Mouse (Mus musculus) B cell, adult 2 months (primary cell): ENCODE results near the gene Atf2.
"Not testable (repeated sequence)": the region's sequence is repeated elsewhere in the genome, so short reads cannot be mapped to it uniquely, and the experiment has no call there.

Experiments
- DNase-seq, 2 experiments: peaks; one replicate each; pipeline ENCODE4 v3.0.0; 2022

The Atf2 gene

DNA sequence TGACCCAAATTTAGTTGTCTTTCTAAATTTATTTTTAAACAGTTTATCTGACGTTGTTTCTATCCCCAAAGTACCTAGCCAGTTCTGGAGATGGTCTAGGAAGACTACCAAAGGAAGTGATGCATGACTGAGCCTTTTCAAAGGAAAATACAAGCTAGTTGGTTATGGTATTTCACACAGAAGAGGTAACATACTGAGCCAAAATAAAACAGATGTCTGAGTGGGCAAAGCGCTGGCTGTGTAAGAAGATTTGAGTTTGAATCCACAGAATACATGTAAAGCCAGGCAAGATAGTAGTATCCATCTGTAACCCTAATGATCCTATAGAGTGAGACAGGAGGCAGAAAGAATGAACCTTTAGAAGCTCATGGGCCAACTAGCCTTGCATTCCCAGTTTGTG, 14.5 kb downstream of the Atf2 start:
- DNase-seq, result no peak

DNA sequence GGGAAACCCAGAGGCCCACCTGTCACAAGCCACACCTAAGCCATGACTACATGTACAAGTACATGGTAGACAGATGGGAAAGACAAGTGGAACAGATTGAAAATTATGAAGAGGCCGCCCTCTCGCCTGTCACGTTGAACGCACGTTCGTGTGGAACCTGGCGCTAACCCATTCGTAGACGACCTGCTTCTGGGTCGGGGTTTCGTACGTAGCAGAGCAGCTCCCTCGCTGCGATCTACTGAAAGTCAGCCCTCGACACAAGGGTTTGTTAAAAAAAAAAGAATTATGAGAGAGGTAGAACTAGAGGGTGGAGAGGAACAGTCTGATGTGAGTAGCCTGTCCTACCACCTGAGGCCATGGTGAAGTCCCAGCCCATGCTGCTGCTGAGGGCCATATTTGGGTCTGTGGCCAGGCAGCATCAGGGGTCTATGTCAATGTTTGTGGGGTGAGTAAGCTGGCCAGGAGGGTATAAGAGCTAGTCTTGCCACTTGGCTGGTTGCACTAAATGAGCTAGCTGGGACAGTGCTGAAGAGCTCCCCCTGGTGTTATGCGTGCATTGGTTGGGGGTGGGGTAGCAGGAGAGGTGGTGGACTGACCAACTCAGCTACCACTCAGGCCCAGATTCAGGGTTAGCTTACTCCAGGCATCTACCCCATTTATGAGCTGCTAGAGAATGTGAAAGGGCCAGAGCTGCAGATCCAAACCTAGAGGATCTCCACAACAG, 24.5 kb downstream of the Atf2 start:
- peak; percentile 83 to 84 for DNase-seq

DNA sequence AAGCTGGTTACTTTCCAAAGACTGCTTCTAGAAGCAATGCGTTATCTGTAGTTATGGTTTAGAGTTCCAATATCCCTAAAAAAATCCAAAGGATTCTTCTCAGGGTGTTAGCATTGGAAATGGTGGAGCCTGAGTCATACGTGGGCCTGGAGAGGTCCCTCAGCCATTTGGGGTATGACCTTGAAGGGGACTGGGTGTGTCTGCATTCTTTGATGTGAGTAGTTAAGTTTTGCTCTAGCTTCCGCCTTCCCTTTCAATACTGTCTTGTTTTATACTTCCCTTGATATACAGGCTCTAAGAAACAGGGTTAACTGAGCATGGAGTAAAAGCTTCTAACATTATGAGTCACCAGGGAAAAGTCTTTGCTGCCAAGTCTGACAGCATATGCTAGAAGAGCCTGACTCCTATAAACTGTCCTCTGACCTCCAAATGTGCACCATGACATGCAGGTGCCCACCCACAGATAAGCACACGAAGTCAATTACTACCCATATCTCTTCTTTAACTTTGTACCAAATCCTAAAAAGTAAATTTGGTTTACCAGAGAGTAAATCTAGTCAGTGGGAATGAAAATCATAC, 32.3 kb downstream of the Atf2 start:
- DNase-seq, result no peak

DNA sequence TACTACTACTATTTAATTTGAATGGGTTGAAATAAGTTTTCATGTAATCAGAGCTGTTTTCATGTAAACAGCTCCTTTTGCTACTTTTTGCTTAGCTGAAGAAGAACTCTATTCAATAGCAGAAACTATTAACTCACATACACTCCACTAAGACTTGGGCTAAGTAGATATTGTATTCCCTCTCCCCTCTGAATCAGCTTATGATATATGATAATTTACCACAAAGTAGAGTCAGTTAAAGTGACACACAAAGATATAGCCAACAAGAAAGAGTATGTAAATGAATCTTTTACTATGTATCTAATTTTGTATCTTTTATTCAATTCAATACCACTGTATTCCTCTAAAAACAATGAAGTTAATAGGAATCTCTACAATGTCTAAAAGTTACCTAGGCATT, 35.1 kb downstream of the Atf2 start:
- no peak for DNase-seq

DNA sequence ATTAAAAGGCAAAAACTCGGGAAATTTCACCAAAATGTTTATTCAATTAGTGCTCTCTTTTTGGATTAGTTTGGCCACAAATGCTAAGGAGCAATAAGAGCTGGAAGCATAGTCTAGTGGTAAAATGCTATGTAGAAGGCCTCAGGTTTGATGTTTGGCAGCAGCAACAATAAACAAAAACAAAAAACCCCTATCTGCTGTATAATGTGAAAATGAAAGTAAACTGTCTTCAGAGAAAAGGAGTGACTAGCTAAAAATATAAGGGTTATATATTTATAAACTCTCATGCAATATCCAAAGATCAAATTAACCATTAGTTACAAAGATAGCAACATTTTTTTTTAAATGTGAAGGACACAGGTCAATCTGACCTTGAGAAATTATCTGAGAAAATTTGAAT, 36.2 kb downstream of the Atf2 start:
- no peak for DNase-seq

DNA sequence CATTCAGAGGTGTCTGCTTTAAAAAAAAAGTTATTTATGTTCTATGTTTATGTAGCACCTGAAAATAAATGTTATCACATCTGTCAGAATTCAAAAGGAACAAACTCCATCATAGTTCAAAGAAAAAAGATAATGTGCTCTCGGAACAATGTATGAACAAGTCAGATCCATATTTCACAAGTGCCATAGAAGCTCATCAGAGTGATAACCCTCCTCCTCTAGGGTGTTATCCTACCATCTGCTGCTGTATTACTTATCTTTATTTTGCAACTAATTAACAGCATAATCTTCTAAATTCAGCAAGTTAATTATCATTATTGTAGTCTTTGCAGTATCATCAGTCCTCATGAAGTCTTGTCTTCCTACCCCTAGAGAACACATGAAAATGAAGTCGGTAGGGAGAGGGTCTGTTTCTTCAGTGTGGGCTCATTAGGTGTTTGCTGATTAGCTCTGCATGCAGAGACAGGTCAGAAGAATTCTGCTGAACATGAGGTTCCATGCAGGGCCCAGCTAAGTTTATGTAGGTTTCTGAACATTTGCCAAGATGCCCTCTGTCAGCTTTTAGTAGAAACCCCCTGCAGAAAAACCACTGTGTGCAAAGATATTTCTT, 57.9 kb downstream of the Atf2 start:
- DNase-seq, result no peak

DNA sequence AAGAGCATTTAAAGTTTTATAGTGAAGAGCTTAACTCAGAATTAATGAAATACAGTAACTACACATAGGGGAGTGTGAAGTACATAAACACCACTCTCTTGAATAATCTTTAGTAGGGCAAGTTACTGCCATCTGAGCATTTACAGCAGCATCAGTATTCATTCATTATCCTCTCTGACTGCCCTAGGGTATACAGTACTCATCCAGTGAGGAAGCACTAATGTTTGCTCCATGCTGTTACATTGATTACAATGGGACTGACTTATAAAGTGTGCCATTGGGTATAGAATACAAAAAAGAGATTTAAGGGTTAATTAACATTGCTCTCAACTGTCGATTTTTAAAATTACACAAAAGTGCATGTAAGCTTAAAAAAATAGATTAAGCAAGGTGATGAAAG, 59.2 kb downstream of the Atf2 start:
- DNase-seq, result no peak

DNA sequence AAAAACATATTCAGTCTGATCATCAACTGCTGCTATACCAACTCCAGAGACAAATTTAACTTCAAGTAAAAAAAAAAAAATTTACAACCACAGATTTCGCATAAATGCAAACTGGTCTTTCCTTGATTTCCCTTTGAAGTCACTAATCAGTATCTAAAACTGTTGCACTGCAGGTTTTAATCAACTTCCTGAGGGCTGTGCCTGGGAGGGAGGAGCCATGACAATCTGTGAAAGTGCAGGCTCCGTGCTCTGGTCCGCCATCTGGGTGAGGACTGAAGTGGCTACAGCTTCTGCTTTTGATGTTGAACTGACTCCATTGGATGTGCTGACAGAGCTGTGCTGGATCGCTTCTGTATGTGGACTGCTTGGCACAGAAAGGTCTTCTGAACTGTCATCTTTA, 73.7 kb downstream of the Atf2 start:
- no peak for DNase-seq

DNA sequence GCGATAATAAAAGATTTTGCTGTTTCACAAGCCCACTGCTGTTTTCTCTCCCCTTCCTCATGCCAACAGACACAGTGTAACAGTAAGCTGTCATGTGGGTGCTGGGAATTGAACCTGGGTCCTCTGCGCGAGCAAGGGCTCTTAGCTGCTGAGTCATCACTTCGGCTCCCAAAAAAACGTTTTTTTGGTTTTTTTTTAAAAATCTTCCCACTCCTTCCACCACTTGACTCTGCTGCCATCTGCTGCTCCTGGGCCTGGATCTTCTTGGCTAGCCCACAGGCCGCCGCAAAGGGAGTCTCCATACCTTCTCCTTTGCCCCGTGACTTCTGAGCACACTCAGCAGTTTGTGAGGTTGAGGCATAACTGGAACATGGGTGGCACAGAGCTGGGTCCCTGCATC, 84.8 kb downstream of the Atf2 start:
- DNase-seq, result no peak

DNA sequence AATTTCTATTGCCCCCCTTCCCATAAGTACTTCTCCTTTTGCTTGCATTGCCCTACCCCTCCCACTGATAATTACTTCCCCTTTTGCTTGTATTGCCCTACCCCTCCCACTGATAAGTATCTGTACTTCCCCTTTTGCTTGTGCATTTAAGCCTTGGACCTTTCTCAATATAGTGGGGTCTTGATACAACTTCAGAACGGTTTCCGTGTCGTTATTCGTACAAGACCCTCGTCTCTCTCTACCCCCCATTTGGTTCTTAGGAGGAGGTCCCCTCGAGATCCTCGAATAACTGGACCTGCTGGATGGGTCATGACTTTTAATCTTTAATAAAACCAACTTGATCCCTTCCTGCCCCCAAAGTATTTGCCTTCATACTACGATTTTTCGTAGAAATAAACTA, 92.3 kb downstream of the Atf2 start:
- DNase-seq, result not testable (repeated sequence)

DNA sequence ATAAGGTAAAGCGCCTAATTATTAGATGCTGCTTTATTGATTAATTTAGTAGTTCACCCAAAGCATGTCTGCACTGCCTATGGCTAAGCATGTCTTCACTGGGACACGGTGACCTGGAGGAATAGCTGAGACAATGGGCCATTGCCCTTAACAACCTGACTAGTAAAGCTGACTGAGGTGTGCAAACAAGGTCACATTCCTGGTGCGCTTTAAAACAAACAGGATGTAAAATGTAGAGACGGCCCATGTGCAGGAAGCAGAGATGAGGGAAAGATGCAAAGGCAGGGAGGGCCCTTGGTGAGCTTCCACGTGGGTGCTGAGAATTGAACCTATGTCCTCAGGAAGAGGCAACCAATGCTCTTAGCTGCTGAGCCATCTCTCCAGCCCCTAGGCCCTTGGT, 93.7 kb downstream of the Atf2 start:
- DNase-seq, result no peak

DNA sequence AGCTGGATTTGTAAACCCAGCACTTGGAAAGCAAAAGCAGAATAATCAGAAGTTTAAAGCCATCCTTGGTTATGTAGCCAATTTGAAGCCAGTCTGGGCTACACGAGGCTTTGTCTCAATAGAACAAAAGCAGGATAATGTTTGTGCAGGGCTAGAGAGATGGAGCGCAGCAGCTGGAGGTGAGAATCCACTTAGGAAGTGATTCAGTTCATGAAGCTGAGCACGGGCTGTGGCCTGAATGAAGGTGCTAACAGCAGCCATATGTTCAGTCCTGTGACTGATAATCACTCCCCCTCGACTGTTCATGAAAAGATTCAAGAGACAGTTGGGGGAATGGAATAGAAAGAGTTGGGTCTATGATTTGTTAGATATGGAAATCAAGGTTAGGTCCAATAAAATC, 94.3 kb downstream of the Atf2 start:
- DNase-seq, result no peak

DNA sequence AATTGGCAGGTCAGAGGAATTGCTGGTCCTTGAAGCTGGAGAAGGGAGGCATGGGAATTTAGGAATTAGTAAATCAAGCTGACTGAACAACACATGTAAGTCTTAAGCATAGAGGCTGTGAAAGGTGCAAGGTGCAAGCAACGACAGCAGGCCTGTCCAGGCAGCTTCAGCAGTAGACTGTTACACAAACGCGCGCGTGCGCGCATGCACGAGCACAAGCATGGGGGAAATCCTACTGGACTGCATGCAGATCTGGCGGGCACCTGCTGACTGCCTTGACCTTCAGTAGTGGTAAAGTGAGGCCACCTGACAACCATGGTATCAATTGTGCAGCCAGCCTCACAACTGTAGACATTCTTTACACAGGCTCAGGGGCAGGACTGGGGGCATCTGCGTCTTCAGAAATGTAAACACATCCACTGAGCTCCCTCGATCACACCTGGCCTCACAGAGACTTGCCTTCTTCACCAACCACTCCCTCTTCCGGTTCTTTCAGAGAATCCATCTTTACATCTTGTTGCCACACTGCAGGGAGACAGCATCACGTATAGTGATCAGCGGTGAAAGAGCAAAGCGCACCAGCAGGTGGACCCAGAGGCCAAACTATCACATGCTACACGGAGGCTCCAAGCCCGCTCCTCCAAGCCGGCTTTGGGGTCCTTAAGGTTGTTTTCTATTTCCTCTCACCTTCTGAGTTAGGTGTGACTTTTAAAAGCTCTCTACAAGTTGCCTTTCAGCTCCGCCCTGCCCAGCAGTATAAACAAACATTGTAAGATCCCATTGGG, 100.4 kb downstream of the Atf2 start:
- DNase-seq, result no peak

DNA sequence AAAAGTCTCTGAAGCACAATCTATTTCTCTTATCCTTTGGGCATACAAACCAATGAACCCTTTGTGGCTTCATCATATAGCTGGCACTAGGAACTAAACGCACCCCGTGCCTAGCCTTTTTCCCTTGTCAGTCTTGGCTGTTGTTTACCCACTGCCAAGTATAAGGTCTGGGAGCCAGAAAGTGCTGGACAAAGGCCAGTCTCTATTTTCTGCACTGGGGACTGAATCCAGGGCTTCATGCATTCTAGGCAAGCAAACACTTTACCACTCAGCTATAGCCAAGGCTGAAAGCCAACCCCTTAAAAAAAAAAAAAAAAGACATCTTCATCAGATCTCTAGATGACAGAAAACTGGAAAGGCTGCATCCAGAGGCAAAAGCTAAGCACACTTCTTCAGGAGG, 102.1 kb downstream of the Atf2 start:
- no peak for DNase-seq

DNA sequence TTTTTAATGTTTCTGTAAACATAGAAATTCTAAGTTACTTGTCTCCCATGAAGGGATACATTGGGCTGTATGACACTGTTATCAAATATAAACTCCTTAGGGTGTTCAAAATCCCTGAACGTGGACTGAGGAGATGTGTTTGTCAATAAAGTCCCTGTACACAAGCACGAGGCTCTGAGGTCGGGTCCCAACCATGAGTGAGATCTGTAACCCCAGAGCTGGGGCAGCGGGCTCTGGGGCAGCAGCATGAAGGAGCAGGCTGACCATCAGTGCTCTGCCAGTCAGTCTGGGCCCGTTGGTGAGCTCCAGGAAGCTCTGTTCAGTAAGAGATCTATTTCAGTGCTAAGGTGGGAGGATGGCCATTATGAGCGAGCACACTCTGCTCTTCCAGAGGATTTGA, 104.0 kb downstream of the Atf2 start:
- no peak for DNase-seq

DNA sequence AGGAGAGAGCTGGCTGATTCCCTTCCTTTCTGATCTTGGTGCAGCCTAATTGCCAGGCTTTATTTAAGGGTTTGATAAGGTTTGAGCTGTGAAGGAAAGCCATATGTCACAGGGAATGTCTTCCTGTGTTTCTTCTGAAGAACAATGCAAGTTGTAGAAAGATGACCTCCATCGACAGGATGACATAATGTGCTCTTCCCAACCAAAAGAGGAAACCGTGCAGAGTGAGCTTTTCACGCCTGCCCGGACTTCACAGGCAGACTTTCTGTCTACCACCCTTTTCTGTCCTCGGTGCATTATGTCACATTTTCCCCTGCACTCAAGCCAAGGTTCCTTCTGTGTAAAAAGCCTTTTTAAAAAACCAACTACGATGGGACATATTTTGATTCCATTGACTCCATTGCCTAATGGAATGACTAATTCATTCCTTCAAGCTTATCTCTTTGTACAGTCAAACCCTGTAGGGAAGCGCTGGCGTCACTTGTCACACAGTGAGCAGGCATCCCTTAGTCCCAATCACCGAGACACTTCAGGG, 110.0 kb downstream of the Atf2 start:
- no peak for DNase-seq

DNA sequence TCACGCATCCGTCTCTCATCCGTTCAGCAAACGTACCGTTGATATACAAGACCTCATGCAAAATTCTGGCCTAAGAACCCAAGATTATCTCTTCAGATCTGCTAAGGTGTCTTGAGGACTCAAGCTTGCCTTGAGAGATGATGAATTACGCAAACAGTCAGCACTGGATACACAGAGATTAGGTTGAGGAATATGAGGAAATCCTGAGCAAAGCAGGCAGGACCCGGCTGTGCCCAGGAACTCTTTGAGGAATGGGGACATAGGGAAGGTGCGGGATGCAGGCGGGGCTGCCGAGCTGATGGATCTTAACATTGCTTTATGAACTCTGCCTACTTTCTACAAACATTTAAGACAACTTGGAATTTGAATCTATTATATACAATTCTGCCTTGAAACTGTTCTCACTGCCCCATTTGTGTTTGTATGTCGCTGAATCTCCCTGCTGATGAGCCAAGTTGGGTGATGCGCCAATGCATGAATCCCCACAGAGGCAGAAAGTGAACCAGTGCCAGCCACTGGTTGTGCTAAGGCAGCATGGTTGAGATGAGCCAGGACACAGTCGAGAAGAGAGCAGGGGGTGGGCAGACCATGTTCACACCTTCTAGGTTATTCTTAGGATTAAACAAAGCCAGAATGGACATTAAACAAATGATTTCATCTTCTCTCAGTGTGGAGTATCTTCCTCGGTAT, 112.0 kb downstream of the Atf2 start:
- DNase-seq, result no peak

DNA sequence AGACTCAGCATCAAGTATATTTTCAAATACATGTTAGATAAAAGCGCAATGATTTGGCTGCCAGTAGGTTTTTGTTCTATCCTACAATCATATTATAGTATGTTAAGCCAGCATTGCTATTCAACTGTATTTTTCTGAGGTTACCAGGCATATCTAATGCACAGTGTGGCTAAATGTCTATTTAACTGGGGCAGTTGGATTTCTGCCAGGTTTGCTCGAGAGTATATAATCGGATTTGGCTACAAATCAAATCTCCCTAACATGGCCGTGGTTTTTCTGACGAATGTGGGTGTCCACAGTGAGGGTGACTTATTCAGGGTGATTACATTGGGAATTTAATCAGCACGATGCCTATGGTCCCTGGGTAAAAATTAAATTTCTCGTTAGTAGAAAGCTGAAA, 112.6 kb downstream of the Atf2 start:
- no peak for DNase-seq

DNA sequence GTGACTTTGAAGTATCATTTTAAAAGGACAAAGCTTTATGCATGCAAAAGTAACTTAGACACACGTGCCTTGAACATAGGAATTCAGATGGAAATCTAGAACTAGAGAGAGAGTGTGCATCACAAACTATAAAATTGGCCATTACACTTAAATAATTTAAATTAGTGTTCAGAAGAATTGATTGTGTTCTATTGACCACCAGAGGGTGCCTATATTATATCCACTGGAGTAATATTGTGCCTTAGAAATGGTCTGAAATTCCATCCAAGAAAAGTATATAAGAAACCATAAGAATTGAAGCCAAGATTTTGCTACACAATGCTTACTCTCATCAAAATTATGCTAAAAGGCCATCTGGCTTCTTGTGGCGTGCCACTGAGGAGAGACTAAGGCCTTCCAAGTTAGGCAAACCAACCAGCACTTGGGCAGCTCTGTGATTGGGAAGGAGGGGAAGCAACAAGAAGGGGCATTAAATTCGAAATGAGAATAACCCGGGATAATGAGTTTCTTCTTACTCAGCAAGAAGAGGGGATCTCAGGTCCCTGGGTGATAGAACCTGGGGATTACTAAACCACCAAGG, 113.3 kb downstream of the Atf2 start:
- DNase-seq, result no peak

DNA sequence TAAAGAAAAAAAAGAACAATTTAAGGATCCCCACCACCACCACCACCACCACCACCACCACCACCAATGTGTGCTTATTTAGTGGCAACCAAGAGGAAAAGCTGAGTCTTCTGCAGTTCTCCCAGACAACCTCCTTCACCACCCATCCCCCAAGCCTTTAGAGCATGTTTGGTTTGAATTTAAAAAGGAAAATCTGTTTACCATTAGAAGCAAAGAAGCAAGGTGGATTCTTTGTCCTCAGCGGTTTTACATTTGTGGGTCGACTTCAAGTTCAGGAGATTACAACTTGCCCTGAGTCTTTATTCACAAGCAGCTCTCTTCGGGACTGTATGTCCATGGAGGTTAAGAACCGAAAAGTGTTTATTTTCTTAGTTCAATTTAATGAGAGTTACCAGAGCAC, 115.5 kb downstream of the Atf2 start:
- DNase-seq, result no peak

DNA sequence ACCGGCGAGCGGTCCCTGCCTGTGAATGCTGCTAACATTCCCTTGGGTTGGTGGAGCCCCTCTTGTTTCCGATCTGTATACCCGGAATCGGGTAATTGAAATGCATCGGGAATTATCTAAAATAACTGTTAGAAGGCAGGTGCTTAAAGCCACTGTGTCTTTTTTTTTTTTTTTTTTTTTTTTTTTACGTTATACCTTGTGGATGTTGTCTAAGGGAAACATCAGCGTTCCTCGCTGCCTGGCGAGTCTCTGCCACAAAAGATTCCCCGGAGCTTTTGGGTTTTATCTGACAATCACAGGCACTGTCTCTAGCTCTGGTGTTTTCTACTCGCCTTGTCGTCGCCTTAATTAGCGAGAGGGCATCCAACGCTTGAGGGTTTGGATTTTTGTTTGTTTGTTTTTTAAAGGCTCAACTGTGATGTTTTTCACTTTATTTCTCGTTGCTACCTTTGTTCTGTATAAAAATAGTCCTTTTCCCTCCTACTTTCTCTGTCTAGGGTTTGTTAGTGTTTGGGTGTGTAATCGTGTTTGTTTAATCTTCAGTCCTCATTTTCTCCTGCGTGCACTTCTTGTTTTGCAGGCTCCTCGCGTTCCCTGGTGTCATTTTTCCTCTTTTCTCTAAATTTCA, 116.6 kb downstream of the Atf2 start:
- no peak for DNase-seq
